Mouse (Mus musculus) fibroblast of lung, adult 2 months (primary cell): ENCODE measurements around the gene Srm.
A peak's percentile ranks its signal among the peaks of the same experiment; 100 is the strongest.

ENCODE experiments used
- DNase-seq: peaks from one replicate; pipeline ENCODE4 v3.0.0-alpha.2; 2011; ENCODE audit warnings: low read depth

Gene Srm

DNA sequence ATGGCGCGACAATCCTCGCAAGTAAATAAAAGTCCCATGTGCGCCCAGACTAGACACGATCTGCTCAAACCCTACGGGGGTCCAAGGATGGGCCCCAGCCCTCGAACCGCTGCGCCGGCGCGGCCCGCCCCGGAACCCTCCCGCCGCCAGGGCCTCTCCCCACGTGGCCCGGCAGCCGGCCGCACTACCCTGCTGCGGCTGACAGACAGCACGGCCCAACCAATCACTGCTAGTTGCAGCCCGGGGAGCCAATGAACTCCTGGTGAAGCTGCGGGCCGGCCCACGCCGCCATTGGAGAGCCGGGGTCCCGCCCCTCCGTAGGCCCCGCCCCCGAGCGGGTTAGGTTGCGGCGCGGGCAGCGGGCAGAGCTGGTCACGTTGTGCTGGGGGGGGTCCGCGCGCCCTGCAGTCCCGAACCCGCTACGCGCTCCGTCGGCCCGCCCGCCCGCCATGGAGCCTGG is at the start of gene Srm:
Gene Srm, plus strand, starts transcription at position 333 of the 460 bp plus-strand sequence.
- peak; percentile 89 for DNase-seq

DNA sequence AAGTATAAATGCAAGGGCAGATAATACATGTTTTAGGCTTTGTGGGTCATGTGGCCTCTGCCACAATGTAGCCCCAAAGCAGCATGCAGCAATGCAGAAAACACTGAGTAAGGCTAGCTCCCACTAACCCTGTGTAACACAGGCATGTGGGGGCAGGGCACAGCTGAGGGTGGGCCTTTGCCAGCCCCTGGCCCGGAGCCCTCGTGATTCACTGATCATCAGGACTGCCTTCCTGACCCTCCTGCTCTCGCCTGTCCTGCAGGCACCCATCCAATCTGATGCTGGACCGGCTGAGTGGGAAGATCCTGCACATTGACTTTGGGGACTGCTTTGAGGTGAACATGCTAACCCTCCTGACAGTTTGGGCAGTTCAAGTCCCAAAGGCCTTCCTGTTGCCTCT is 42.2 kb upstream of the Srm start:
- no peak for DNase-seq

DNA sequence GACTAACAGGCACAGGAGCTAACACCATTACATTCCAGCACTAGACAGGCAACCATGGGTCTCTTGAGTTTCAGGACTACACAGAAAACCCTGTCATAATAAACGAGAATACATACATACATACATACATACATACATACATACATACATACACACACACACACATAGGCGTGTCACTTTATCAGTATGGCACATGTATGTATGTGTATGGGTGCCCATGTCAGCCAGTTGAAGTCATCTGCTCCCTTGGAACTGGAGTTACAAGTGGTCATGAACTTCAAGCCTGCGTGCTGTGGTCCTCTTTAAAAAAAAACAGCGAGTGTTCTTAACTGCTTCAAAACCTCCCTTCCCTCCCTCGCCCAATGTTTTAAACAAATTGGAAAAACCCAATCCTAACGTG is 33.5 kb upstream of the Srm start:
- DNase-seq, result no peak

DNA sequence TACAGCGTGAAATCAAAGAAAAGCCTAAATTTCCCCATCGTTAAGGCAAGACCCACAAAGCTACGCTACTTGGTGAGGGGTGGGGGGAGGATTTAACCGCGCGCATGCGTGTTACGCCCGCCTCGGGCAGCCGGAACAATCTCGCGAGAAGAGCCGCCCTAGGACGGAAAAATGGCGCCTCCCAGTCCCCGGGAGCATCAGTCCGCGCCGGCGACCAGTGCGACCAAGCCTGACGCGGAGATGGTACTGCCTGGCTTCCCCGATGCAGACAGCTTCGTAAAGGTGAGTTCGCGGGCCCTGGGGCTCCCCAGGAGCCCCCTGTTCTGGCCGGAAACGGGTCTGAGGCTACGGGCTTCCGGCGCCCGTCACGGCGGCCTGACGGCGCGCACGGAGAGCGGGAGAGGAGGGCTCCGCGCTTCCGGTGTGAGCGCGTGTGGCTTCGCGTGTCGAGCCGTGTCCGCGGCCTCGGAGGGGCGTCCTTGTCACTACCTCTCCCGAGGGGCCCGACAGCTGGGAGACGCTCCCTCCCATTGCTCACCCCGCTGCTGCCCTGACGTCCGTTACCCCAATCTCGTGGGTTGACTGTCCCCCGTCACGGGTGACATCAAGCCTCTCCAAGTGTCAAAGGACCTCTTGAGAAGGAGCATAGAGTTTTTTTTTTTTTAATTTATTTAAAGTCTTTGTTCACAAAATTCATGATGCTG is 32.9 kb upstream of the Srm start, which contains the start of gene Exosc10:
Gene Exosc10, plus strand, starts transcription at position 133 of the 704 bp plus-strand sequence.
- DNase-seq, result peak; percentile 67

DNA sequence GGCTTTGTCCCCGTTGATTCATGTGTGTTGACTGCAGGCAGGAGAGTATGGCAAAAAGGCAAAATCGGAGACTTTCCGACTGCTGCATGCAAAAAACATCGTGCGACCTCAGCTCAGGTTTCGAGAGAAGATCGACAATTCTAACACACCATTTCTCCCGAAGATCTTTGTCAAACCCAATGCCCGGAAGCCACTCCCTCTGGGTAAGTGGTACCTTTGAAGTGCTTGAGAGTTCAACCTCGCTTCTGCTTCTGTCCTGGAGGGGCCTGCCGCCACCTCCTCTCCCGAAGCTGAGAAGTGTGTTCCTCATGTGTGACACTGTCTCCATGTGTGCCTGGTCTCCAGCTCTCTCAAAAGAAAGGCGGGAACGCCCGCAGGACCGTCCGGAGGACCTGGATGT is 28.6 kb upstream of the Srm start:
- DNase-seq, result no peak

DNA sequence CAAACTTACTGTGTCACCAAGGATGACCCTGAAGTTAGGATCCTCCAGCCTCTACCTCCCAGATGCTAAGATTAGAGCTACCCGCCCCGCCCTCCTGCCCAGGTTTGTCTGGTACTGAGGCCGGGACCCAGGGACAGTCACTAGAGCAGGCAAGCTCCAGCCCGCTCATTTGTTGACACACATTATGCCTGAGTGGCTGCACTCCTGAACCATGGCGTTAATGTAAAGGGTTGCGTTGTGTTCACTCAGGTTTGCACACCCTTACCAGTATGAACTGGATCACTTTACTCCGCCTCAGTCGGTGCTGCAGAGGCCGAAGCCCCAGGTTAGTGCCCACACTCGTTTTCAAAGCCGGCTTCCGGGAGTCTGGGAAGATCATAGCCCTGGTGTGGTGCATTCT is 27.7 kb upstream of the Srm start:
- DNase-seq, result no peak

DNA sequence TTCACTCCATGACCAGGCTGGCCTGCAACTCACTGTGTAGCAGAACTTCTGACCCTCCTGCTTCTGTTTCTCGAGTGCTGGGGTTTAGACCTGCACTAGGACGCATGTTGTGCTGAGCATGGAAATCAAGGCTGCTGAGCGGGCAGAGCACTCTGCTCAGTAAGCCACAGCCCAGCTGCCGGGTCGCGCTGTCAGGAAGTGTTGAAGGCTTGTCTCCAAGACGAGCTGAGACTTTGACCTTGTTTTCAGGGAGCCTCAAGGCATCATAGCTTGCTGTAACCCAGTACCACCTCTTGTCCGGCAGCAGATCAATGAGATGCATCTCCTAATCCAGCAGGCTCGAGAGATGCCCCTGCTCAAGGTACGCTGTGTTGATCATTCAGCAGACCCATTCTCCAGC is 21.2 kb upstream of the Srm start:
- DNase-seq, result no peak

DNA sequence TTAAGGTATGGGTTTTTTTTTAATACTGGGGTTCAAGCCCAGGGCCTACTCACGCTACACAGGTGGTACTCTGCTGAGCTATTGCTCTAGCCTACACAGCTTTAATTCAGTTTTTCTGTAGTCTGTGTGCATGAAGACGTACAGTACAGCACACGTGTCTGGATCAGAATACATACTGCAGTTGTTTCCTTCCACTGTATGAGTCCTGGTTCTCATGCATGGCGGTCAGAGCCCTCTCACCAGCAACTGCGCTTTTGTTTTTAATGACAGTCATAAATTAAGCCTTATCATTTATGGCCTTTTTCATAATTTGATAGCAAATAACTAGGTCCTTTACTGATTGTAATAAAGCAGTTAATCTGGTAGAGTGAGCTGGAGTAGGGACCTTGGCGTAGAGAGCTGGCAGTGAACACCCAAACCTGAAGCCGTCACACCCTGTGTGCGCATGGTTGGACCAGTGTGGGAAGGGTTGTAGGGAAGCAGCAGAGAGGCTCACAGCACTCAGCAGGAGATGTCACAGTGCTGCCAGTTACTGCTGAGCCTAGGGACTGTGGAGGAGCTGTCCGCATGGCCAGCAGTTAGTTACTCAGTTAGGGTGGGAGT is 20.5 kb upstream of the Srm start:
- no peak for DNase-seq

DNA sequence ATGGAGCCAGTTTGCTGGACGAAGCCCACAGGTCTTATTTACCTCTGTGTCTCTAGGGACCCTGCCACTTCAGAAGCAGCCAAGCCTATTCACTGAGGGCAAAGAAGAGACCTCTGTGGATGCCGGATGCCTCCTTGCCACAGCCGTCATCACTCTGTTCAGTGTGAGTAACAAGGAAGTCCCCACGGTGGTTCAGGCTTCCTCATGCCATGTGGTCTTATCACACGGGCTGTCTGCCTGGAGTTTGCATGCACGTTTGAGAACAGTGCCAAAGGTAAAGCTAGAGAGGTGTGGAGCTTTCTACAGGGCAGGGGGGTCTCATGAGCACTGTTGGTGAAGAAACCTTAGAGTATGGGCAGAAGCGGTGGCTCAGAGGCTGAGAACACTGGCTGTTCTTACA is 18.1 kb upstream of the Srm start:
- no peak for DNase-seq

DNA sequence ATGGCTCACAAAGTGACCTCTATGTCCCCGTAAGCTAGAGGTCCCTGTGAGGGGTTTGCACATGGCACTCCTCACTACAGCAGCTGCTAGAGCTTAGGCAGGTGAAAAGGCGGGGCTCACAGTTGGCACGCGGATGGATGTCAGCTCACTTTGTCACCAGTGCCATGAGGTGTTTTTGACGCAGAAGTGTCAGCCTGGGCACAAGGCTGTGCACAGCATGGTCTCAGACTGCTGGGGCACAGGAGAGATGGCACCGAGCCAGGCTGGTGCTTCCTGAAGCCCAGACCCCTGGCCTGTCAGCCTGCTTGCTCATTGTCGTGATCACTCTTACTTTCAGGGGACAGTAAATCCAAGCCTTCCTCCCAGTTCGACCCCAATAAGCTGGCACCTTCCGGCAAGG is 10.5 kb upstream of the Srm start:
- no peak for DNase-seq

DNA sequence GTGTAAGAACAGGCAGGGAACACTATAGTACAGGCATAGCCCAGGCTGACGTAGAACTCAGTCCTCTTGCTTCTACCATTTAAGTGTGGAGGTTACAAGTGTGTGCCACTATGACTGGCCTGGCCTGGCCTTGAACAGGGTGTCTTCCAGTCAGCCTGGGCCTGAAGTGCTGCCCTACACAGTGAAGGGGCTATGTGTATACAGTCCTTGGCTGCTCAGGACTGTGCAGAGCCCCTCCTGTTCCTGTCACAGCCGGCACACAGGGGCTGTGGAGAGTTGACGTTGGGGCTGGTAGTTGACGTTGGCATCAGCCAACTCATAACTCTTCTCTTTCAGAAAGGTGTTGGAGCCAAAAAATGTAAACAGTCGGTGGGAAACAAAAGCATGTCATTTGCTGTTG is 9.9 kb upstream of the Srm start:
- DNase-seq, result no peak

DNA sequence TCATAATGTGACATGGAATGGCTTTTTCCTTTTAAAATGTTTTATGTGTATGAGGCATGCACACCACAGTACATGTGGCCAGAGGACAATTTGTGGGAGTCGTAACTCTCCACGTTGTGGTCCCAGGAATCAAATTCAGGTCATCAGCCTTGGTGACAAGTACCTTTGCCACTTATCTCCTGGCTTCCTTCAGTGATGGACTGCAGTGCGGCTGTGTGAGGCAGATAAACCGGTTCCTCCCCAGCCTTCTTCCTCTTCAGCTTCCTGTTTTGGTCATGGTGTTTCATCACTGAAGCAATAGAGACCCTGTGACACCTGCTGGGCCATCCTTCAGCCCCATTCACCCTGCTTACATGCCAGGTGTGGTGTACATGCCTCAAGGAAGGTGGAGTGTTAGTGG is 8.0 kb upstream of the Srm start:
- no peak for DNase-seq

DNA sequence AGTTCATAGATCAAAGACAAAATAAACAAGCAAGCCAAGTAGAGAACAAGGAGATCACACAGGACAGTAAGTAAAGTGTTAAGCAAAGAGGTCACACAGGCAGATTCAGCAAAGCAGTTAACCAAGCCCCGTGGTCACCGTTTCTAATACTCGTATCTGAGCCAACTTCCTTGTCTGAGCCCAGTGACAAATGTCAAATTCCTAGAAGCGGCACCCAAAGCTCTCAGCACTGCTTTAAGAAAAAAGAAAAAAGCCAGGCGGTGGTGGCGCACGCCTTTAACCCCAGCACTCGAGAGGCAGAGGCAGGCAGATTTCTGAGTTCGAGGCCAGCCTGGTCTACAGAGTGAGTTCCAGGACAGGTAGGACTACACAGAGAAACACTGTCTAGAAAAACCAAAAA is 4.7 kb upstream of the Srm start:
- DNase-seq, result no peak

DNA sequence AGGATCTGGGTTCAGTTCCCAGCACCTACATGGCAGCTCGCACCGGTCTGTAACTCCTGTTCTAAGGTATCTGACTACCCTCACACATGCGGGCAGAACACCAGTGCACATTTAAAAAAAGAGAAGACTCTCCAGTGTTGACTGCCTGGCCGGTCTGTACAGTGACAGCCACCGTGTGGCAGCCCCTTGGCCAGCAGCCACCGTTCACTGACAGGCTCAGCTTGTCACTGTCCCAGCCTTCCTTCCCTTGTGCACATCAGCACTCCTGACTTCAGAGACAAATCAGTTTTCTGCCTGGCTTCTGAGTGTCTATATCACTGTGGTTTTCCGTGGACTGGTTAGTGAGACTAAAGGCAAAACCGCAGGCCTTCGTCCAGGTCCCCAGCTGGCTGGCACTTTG is 2.5 kb upstream of the Srm start:
- no peak for DNase-seq

DNA sequence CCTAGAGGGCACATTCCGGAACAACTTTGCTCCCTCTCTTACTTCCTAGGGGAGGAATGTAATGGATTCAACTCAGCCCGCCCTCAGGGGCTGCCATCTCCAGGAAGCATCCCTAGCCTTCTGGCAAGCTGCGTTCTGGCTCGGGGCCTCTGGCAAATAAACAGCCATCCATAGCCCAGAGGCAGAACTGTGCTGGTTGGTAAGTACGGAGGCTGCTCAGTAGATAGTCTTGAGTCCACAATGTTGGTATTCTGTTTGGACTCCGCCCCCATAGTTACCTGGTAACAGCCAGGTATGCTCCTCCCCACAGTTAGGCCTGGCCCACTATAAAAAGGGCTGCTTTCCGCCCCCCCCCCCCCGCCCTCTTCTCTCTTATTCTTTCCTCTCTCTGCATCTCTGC is 1.7 kb upstream of the Srm start:
- DNase-seq, result no peak

DNA sequence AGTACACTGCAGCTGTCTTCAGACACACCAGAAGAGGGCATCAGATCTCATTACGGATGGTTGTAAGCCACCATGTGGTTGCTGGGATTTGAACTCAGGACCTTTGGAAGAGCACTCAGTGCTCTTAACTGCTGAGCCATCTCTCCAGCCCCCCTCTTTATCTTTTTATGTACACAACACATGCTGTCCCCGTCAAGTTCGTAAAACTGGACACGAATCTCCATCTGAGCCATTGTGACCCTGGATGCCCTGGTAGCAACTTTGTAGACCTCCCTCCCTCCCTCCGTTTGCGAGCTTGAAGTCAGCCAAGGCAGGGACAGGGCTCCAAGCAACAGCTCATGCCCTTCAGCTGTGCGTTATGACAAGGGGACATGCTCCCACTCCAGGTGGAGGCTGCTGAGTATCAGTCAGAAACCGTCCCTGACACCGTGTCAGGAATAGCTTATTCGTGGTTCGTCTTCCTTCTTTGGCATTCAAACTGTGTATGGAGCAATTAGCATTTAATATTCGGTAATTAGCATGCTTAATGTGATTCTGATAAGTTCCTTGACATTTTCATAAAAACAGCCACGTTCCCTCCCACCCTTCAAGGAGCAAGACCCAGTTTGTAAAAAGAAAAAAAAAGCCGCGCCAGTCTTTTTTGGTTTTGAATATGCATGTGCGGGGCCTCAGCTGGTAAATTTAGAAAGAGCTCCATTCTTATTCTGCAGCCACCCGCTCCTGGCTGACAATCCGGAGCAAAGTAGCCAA is 707 bp upstream of the Srm start:
- no peak for DNase-seq

DNA sequence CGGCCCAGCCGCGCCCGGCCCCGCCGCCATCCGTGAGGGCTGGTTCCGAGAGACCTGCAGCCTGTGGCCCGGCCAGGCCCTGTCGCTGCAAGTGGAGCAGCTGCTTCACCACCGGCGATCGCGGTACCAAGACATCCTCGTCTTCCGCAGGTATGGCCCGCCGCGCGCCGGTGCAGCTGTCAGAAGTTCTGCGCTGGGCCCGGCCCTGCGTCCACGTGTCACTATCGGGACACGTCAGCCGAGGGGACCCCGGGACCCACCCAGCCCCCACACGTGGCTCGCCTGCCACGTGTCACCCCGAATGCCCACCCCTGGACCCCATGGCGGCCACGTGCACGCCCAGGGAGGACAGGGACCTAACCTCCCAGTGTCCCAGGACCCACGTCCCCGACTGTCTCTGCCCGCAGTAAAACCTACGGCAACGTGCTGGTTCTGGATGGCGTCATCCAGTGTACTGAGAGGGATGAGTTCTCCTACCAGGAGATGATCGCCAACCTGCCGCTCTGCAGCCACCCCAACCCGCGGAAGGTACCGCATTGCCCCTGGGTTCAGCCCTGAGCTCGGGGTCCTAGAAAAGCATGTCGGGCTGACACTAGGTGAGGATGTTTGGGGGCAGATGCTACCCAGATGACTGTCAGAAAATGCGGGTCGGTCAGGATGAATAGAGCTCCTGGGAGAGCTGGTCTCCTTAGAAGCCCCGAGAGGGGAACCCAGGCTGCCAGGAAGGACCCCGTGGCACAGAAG is 506 bp downstream of the Srm start:
- DNase-seq, result no peak

DNA sequence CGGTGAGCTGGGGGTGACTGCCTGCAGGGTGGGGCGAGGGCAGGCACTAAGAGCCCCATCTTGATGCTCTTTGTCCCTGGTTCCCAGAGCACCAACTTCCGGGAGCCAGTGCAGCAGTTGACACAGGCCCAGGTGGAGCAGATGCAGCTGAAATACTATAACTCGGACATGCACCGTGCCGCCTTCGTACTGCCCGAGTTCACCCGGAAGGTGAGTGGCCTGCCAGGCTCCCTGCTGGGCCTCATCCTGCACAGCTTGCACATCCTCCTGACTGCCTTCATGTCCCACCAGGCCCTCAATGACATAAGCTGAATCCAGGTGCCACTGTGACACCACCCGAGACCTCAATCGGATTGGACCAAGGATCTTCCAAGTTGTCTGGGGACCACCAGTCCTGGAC is 2.7 kb downstream of the Srm start:
- DNase-seq, result no peak

DNA sequence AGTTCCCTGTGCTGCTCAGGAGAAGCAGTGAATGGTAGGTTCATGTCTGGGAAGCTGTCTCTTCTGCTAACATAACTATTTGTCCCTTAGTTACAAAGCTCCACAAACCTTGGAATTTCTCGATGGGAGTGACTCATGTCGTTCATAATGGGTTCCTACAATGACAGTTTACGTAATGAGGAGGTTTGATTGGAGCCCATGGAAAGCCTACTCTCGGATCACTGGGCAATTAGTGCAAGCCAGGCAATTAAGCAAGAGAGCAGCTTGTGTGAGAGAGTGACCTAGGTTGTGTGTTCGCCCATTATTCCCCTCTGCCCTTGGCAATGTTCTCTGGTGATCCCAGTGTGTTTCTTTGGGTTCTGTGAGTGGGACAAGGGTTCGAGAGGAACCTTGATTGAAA is 4.6 kb downstream of the Srm start:
- DNase-seq, result no peak

DNA sequence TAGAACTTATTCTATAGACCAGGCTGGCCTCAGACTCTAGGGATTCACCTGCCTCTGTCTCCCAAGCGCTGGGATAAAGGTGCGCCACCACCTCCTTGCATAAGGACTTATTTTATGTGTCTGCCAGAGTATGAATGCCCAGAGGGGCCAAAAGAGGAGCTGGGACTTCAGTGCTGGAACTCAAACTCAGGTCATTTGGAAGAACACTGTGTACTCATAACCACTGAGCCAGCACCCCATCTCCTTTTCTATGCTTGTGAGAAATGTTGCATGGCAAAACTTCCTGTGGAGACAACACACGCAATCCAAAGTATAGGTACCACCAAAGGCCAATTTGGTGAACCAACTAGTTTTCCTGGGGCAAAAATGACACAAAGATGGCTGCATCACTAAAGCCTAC is 5.4 kb downstream of the Srm start:
- no peak for DNase-seq

DNA sequence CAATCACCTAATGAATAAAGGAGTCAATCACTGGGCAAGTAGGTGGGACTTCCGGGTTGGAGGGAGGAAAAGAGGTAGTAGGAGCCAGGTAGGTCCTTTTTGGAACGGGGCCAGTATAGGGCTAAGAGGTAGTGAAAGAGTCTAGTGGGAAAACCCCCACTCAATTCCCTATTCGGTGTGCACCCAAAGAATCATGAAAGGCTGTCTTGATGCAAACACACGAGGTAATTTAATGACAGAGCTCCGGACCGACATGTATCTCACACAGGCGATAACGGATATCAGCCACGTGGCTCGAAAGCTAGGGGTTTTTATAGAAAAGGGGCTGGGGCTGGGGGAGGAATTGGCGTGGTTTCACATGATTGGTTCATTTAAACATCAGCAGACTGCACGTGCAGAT is 7.5 kb downstream of the Srm start:
- no peak for DNase-seq

DNA sequence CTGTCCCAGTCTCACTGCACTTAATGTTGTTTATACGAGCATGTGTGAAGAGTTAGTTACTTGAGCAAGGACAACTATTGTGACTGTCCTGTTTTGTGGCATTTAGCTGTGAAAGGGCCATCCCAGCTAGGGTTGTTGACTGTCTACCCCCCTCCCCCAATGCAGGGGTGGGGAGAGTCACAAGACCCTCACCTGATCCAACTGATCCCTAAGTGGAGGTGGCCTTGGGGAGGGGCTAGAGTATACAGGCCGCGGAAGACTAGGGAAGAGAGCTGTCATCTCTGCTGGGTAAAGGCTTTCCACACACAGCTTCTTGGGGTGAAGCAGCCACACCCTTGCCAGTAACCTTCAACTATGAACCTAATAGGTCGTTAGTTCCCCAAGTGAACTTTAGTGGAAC is 9.0 kb downstream of the Srm start:
- DNase-seq, result no peak

DNA sequence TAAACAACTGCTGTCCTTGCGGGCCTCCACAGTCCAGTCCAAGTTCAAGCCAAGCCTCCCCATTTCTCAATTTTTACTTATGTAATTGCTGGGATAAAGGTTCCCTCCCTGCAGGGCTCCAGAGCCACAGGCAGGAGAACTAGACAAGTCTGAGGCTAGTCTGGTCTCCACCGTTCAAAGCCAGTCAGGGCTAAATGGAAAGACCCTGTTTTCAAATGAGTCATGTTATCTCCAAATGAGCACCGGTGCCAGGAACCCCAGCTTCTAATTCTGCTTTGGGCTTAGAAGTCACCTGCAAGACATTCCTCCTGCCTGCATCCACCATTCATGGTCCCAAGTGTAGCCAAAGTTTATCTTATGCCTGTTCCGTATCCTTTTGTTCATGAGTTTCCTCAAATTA is 10.6 kb downstream of the Srm start:
- no peak for DNase-seq
